Mouse (Mus musculus): ENCODE measurements at regions not wholly inside any gene's neighbourhood (a gene's known extent, or its start where the extent isn't known, plus 50 kb on each side); places are given as distances from the start of the nearest gene placed in this dataset.
A peak's percentile ranks its signal among the peaks of the same experiment; 100 is the strongest.

DNA sequence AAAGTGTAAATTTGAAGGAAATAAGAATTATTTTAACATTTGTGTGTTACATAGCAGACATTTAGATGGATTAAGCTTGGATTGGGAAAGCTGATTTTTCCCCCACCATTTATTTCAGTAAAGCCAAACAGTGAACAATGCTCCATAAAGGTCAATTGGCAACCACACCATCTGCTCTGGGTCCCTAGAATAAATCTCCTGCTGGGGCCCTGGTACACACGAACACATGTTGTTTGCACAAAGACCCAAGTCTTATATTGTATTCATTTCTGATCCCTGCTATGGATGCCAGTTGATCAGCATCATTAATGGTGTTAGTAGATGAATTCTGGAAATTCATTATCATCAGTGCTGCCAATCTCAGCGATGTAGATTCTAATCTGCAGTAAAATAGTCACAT is 1698.0 kb upstream of the Pcdh17 start:
- ATAC-seq: no peak
- WGBS: 48% methylated on average over 2 of the region's 2 CpGs
- Histone ChIP-seq H3K4me3 (no peak overlapping the region), H3K27me3 (no peaks in the 10 kb centered on the region), H3K4me1 (no peaks in the 10 kb centered on the region), H3K9ac (no peak overlapping the region), H3K36me3 (ENCODE audit: poor library complexity, severe bottlenecking) (no peaks in the 10 kb centered on the region), H3K4me2 (no peak overlapping the region), H3K9me3 (replicated peaks) (no peaks in the 10 kb centered on the region), H3K27ac (no peak overlapping the region)

GRCm38 (mm10) chr14:82758144-82758543 is 1685.2 kb upstream of the Pcdh17 start:
- Histone ChIP-seq H3K27me3 (no peaks in the 10 kb centered on the region), H3K9me3 (replicated peaks) (no peaks in the 10 kb centered on the region), H3K4me1 (no peaks in the 10 kb centered on the region), H3K36me3 (ENCODE audit: poor library complexity, severe bottlenecking) (no peaks in the 10 kb centered on the region), H3K27ac (no peak overlapping the region), H3K9ac (no peak overlapping the region), H3K4me3 (no peak overlapping the region), H3K4me2 (no peak overlapping the region)
- peak; percentile 67; the same call in 1 of the 2 replicates for ATAC-seq
